Mouse (Mus musculus) cortical plate, adult 2 months (tissue): ENCODE results near the gene Olfr1410.

ENCODE experiments used
- CTCF ChIP-seq: fragments of 200-500 bp; IDR thresholded peaks from 2 replicates; pipeline ENCODE4 v1.5.1; 2011; ENCODE audit warnings: mild to moderate bottlenecking, control low read depth, low read length; ENCODE audit not compliant: insufficient read depth; ENCODE audit errors: extremely low read depth
- POLR2A ChIP-seq: fragments of 200-500 bp; IDR thresholded peaks from 2 replicates; pipeline ENCODE4 v1.6.1; 2011; ENCODE audit warnings: mild to moderate bottlenecking, low read length, control low read depth; ENCODE audit not compliant: insufficient read depth; ENCODE audit errors: extremely low read depth

- no peak for TF ChIP-seq CTCF
- TF ChIP-seq POLR2A: no peak
Observed at GRCm38 (mm10) chr1:92647026-92647425, 41.4 kb downstream of the Olfr1410 start.
